Mouse (Mus musculus) forebrain, embryonic 10.5 days (tissue): Measurements from ENCODE around the gene Acvr1b. TPM values are rescaled to one million over a fixed set of nuclear protein-coding genes. Genes with fewer than 3 reads are reported as not detected.
A peak's percentile ranks its signal among the peaks of the same experiment; 100 is the strongest.

Experiments used
- DNase-seq: peaks from one replicate; pipeline ENCODE4 v3.0.0-alpha.2; 2017; ENCODE audit warnings: low spot score; ENCODE audit errors: extremely low spot score
- H3K27ac ChIP-seq: fragments of 300-500 bp; sonication (generic); 2 replicates; pipeline ENCODE4 v1.5.1; 2016; ENCODE audit warnings: mild to moderate bottlenecking
- H3K27me3 ChIP-seq: fragments of 300-500 bp; sonication (generic); 2 replicates; pipeline ENCODE4 v1.6.1; 2016; ENCODE audit warnings: mild to moderate bottlenecking; ENCODE audit not compliant: poor library complexity, severe bottlenecking
- H3K36me3 ChIP-seq: fragments of 300-500 bp; sonication (generic); replicated peaks from 2 replicates; pipeline ENCODE4 v1.6.1; 2016; ENCODE audit warnings: mild to moderate bottlenecking, moderate library complexity
- H3K4me1 ChIP-seq: fragments of 300-500 bp; sonication (generic); 2 replicates; pipeline ENCODE4 v1.6.1; 2016
- H3K4me3 ChIP-seq: fragments of 300-500 bp; sonication (generic); 2 replicates; pipeline ENCODE4 v1.5.1; 2016; ENCODE audit warnings: mild to moderate bottlenecking, moderate library complexity
- H3K9me3 ChIP-seq: fragments of 300-500 bp; sonication (generic); 2 replicates; pipeline ENCODE4 v1.6.1; 2016; ENCODE audit warnings: mild to moderate bottlenecking, moderate library complexity
- WGBS: fragments of 180-500 bp; shearing (Covaris S2); methylation state at CpG from one replicate; pipeline ENCODE4 v1.1.7; 2016; 5-methylcytosine and 5-hydroxymethylcytosine counted together
- polyA plus RNA-seq: library from polyadenylated mRNA; unstranded; fragments of >200 nt; fragmentation: Nextera tagmentation; extraction: Ambion mirVana; gene quantifications from 2 replicates; pipeline ENCODE4 v1.2.1, GENCODE M21; 2016

Acvr1b gene
- polyA plus RNA-seq, 1 experiment from 2014 or later, result 5.8 TPM

- 75% methylated on average over 9 of the region's 9 CpGs for WGBS
- Histone ChIP-seq H3K4me1 (peaks cover 46% of the 10 kb centered on the region), H3K9me3 (no peaks in the 10 kb centered on the region), H3K36me3 (no peaks in the 10 kb centered on the region), H3K27ac (no peak overlapping the region), H3K4me3 (no peak overlapping the region), H3K27me3 (peaks cover 32% of the 10 kb centered on the region)
- no peak for DNase-seq
Observed at GRCm38 (mm10) chr15:101241853-101242252, 68.0 kb downstream of the Acvr1b start.

DNA sequence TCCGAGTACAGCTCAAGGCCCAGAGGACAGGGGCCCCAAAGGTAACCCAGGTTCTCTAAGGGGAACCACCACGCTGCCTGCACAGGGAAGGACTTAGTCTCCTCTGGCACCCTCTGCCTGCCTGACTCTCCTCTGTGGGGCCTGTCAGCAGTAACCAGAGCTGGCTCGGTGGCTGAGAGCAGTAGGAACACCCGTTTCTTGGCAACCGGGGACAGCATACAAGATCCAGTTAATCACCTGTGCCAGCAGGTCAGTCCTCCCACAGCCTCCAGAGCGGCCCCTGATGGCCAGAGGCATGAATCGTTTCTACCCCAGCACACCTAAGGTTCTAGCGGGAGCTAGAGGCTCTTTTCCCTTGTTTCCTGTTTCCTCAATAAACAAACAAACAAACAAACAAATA, 68.8 kb downstream of the Acvr1b start:
- Histone ChIP-seq H3K4me1 (peaks cover 53% of the 10 kb centered on the region), H3K9me3 (no peaks in the 10 kb centered on the region), H3K27ac (no peak overlapping the region), H3K36me3 (no peaks in the 10 kb centered on the region), H3K4me3 (no peak overlapping the region), H3K27me3 (peaks cover 28% of the 10 kb centered on the region)
- 16% methylated on average over 8 of the region's 8 CpGs for WGBS
- no peak for DNase-seq

DNA sequence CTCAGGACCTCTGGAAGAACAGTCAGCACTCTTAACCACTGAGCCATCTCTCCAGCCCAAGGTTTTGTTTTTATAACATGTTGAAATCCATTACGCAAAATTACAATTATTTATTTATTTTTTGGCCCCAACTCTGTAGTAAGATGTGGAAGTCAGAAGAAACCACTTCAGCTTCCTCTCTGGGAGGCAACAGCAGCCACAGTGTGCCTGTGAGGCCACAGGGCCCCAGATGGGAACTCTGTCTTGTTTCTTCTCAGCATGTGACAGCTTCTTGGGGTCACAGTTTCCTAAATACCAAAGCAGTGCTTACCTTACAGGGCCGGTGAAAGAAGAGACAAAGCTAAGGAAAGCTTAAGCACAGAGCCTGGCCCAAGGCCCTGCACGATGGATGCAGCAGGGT, 70.1 kb downstream of the Acvr1b start:
- Histone ChIP-seq H3K9me3 (no peaks in the 10 kb centered on the region), H3K36me3 (no peaks in the 10 kb centered on the region), H3K4me1 (peaks cover 53% of the 10 kb centered on the region), H3K4me3 (no peak overlapping the region), H3K27me3 (peaks cover 20% of the 10 kb centered on the region; the same call in 1 of the 2 replicates), H3K27ac (no peak overlapping the region)
- no peak for DNase-seq
- 75% methylated on average over 3 of the region's 3 CpGs for WGBS

- H3K36me3 ChIP-seq, result no peaks in the 10 kb centered on the region
- peak overlapping the region; percentile 54 for H3K4me3 ChIP-seq
- peaks cover 34% of the 10 kb centered on the region for H3K4me1 ChIP-seq
- peak overlapping the region; percentile 89 for H3K27ac ChIP-seq
- peaks cover 17% of the 10 kb centered on the region; the same call in 1 of the 2 replicates for H3K27me3 ChIP-seq
- 2% methylated on average over 56 of the region's 56 CpGs for WGBS
- no peaks in the 10 kb centered on the region for H3K9me3 ChIP-seq
- peak; percentile 95 for DNase-seq
Observed at GRCm38 (mm10) chr15:101246231-101247154, 72.6 kb downstream of the Acvr1b start.

GRCm38 (mm10) chr15:101247155-101247498, 73.3 kb downstream of the Acvr1b start:
- 76% methylated on average over 1 of the region's 1 CpGs for WGBS

DNA sequence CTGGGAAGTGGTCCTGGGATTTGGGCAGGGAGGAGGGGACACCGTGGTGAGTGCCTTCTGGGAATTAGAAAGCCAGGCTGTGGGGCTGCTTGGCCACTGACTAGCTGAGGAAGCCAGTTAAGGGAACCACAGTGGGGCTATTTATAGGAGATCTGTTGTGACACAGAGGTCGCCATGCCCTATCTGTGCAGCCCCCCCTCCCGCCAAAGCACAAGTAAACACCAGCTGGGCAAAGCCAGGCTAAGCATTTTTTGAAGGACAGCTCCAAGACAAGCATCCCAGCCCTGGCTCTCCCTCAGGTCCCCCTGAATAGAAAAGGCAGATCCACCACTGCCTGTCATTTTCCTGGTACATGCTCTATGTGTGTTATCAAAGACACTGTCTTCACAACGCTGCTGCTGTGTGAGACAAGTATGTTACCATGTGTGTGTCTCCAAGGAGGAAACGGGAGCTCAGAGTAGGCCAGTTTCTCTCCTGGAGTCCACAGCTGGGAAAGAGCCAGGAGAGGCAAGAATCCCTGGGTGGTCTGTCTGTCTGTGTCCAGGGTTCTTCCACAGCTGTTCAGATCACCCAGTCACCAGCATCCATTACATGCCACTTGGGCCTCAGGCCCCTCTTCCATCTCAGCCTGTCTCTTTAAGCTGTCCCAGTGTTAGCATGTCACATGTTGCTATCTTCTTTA, 74.3 kb downstream of the Acvr1b start:
- Histone ChIP-seq H3K9me3 (no peaks in the 10 kb centered on the region), H3K36me3 (no peaks in the 10 kb centered on the region), H3K4me3 (no peak overlapping the region), H3K27ac (peak overlapping the region; percentile 11; the same call in 1 of the 2 replicates), H3K4me1 (peaks cover 29% of the 10 kb centered on the region), H3K27me3 (peaks cover 18% of the 10 kb centered on the region)
- no peak for DNase-seq
- WGBS, result 52% methylated on average over 5 of the region's 5 CpGs

More at GRCm38 (mm10) chr15:101247155-101247498, 73.3 kb downstream of the Acvr1b start:
- no peaks in the 10 kb centered on the region for H3K9me3 ChIP-seq
- no peaks in the 10 kb centered on the region for H3K36me3 ChIP-seq
- peak overlapping the region; percentile 54; the same call in 1 of the 2 replicates for H3K4me3 ChIP-seq
- H3K27me3 ChIP-seq, result peaks cover 13% of the 10 kb centered on the region
- H3K27ac ChIP-seq, result peak overlapping the region; percentile 89
- H3K4me1 ChIP-seq, result peaks cover 33% of the 10 kb centered on the region
- no peak for DNase-seq

DNA sequence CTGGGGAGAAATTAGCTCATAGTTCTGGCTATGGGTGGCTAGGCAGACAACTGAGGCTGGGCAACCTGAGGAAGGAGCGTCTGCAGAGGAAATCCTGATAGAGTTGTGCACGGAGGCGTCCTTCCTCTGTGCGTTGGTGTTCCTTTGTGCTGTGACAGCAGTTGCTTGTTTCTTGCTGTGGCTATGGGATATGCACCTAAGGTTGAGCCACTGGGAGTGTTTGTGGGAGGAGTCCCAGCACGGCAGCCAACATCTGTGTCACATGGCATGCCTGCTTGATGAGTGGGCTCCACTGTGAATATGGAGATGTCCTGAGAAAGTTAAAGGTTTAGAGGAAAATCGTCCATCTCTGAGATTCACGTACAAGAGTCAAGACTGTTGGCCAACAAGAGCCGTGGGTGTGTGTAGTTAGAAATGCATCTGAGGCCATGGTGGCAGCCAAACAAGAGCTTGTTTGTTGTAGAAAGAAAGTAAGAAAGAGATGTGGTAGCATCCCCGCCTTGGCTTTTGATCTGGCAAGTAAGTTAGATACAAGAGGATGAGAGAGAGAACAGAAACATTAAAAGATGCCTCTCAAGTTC, 76.4 kb downstream of the Acvr1b start:
- Histone ChIP-seq H3K27ac (no peak overlapping the region), H3K27me3 (peaks cover 32% of the 10 kb centered on the region), H3K9me3 (no peaks in the 10 kb centered on the region), H3K4me1 (peaks cover 44% of the 10 kb centered on the region), H3K4me3 (no peak overlapping the region), H3K36me3 (no peaks in the 10 kb centered on the region)
- WGBS, result 85% methylated on average over 9 of the region's 9 CpGs
- DNase-seq, result no peak

GRCm38 (mm10) chr15:101251930-101252329, 78.1 kb downstream of the Acvr1b start:
- DNase-seq, result no peak
- H3K4me1 ChIP-seq, result peaks cover 42% of the 10 kb centered on the region
- no peaks in the 10 kb centered on the region for H3K36me3 ChIP-seq
- no peaks in the 10 kb centered on the region for H3K9me3 ChIP-seq
- WGBS, result 90% methylated on average over 5 of the region's 5 CpGs
- H3K4me3 ChIP-seq, result no peak overlapping the region
- H3K27me3 ChIP-seq, result peaks cover 38% of the 10 kb centered on the region
- H3K27ac ChIP-seq, result no peak overlapping the region

DNA sequence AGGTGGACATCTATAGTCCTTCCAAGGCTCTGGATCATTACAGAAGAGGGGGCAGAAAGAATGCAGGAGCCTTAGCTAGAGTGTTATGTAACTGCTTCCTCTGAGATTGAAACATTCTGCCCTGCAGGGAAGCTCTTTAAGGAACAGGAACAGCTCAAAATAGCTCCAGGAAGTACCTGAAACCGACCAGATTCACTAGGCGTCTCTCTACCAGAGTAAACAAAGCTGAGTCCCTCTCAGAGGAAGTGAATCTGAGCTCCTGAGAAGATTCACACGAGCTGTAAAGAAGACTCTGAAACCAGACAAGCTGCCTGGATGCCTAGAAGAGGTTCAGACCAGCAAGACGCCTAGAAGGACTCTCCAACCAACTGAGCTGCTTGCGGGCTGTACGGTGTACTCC, 78.7 kb downstream of the Acvr1b start:
- H3K27ac ChIP-seq, result no peak overlapping the region
- 89% methylated on average over 6 of the region's 6 CpGs for WGBS
- H3K27me3 ChIP-seq, result peaks cover 39% of the 10 kb centered on the region
- peaks cover 38% of the 10 kb centered on the region for H3K4me1 ChIP-seq
- DNase-seq, result no peak
- no peak overlapping the region for H3K4me3 ChIP-seq
- H3K36me3 ChIP-seq, result no peaks in the 10 kb centered on the region
- no peaks in the 10 kb centered on the region for H3K9me3 ChIP-seq

DNA sequence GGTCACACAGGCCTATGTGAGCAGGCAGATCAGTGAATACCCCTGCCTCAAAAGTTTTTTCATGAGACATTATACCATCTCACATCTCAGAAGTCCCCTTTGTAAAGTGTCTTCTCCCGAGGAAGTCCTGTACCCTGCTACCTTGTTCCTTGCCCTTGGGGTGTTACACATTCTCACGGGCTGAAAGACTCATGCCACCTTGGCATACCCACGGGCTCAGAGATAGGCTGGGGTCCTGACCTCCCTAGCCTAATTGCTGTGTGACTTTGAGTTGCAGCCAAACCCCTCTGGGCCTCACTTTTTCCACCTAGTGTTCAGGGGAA, 79.7 kb downstream of the Acvr1b start:
- Histone ChIP-seq H3K27me3 (peaks cover 34% of the 10 kb centered on the region), H3K4me3 (peak overlapping the region; percentile 69), H3K27ac (peak overlapping the region; percentile 90), H3K9me3 (no peaks in the 10 kb centered on the region), H3K4me1 (peaks cover 30% of the 10 kb centered on the region), H3K36me3 (0 out of 2 replicates have a peak, but pooled peaks cover 4% of the 10 kb centered on the region)
- WGBS, result 44% methylated on average over 3 of the region's 3 CpGs
- DNase-seq, result no peak

GRCm38 (mm10) chr15:101253886-101254795, 80.3 kb downstream of the Acvr1b start, which contains the start of gene Nr4a1:
Gene Nr4a1, plus strand, starts transcription at chr15:101254269.
- peak; percentile 58 for DNase-seq
- H3K27me3 ChIP-seq, result peaks cover 34% of the 10 kb centered on the region
- H3K36me3 ChIP-seq, result 0 out of 2 replicates have a peak, but pooled peaks cover 4% of the 10 kb centered on the region
- peaks cover 30% of the 10 kb centered on the region for H3K4me1 ChIP-seq
- WGBS, result 1% methylated on average over 82 of the region's 82 CpGs
- H3K9me3 ChIP-seq, result no peaks in the 10 kb centered on the region
- H3K27ac ChIP-seq, result peak within 1 kb of the TSS; percentile 90
- peak within 1 kb of the TSS; percentile 69 for H3K4me3 ChIP-seq
